Mouse (Mus musculus) right cerebral cortex, postnatal 14 days (tissue): ENCODE data around the gene Grid2.

Source experiments
- DNase-seq: peaks from one replicate; pipeline ENCODE4 v3.0.0; 2022

Gene Grid2

DNA sequence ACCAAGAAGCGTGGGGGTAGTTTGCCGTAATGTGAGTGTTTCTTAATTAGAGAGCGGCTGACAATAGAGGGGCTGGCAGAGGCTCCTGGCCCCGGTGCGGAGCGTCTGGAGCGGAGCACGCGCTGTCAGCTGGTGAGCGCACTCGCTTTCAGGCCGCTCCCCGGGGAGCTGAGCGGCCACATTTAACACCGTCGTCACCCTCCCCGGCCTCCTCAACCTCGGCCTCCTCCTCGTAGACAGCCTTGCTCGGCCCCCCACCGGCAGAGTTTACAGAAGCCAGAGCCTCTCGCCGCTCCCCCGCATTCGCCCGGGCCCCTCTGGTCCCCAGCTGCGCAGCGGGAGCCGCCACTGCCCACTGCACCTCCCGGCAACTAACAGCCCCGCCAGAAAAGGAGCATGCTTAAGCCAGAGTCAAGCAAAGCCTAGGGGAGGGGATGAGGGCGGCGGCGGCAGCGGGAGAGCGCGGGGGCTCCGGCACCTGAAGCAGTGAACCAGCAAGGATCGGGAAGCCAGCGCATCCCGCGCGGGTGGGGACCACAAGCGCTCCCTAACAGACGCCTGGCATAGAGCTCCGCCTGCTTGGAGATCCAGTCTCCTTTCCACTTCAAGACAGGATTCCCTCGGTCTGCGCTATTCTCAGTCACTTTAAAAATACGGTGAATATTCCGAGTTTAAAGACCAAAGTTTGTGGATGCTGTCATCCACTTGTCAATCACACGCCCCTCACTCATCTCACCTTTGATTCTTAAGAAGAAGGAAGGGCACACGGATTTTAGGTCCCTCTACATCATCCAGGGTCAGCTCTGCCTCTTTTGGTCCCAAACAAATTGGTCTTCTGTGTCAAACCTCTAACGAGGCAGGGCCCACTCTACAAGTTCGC is 1479.0 kb downstream of the Grid2 start:
- DNase-seq: no peak

DNA sequence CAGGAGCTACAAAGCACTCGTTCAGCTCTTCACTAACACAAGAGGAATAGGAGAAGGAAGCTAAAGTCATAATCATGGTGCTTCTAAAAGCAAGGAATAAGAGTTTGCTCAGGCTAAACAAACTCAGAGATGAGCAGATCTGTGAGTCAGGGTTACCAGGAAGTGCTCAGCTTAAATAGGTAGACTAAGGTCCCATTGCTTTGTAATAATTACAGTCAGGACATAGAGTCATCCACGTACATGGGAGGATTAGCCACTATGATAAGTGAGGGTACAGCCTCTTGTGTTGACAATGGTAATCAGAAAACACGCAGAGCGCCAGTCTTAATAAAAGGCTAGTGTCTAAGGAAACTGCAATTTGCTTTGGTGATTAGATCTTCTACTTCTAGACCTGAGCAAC is 1480.6 kb downstream of the Grid2 start:
- DNase-seq: no peak

DNA sequence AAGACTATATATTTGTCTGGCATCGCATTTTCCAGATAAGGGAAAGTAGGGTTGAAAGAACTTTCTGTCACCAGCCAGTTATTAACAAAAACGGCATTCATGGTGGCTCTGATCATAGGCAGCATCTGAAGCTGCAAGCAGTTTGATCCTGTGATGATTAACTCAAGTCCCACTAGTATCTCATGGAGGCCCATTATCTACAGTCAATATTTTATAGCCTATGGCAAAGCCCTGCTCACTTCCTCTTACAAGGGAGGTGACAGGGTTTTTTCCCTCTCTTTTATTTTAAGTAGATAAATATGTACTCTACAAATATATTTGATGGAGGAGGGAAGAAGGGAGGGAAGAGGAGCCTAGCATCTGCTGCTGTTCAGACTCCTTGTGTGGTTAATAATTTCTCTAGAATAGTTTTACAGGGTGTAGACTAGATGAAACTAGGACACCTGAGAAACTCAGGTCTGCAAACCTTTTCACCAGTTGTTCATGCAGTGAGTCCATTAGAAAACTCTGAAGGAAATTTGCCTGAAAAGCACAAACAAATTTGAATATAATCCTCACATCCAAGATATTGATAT is 1487.3 kb downstream of the Grid2 start:
- DNase-seq: no peak
